Mouse (Mus musculus) lung, adult 2 months (tissue): Measurements from ENCODE around the gene Cbarp.

Source experiments
- CTCF ChIP-seq: fragments of 200-500 bp; IDR thresholded peaks from 2 replicates; pipeline ENCODE4 v1.5.1; 2011; ENCODE audit warnings: mild to moderate bottlenecking, low read length, control low read depth; ENCODE audit not compliant: insufficient read depth
- POLR2A ChIP-seq: fragments of 200-500 bp; IDR thresholded peaks from 2 replicates; pipeline ENCODE4 v1.6.1; 2011; ENCODE audit warnings: low read depth, mild to moderate bottlenecking, control low read depth, low read length, borderline replicate concordance; ENCODE audit errors: extremely low read depth

GRCm38 (mm10) chr10:80115944-80116335 lies 24.7 kb downstream of the Cbarp start:
- TF ChIP-seq CTCF (no peak), POLR2A (no peak)
